Mouse (Mus musculus) brown adipose tissue, adult 24 weeks (tissue): Measurements from ENCODE around the gene Camta1. TPM values are rescaled to one million over a fixed set of nuclear protein-coding genes. Genes with fewer than 3 reads are reported as not detected.

Experiments used
- H3K27ac ChIP-seq: fragments of 200-500 bp; replicated peaks from 2 replicates; pipeline ENCODE4 v1.5.1; 2012; ENCODE audit warnings: low read depth, mild to moderate bottlenecking, low read length
- H3K4me1 ChIP-seq: fragments of 200-500 bp; 2 replicates; pipeline ENCODE4 v1.6.1; 2012; ENCODE audit warnings: low read length, mixed read lengths; ENCODE audit not compliant: control insufficient read depth, insufficient read depth, insufficient read length
- H3K4me3 ChIP-seq: fragments of 200-500 bp; 2 replicates; pipeline ENCODE4 v1.5.1; 2012; ENCODE audit warnings: low read depth, mild to moderate bottlenecking, low read length, moderate library complexity; ENCODE audit not compliant: insufficient read depth
- polyA plus RNA-seq: library from polyadenylated mRNA; stranded (reverse); fragments of >200 nt; gene quantifications from 2 replicates; pipeline ENCODE4 v1.2.4, GENCODE M21; 2012; ENCODE audit not compliant: missing spikeins, insufficient read depth, insufficient read length

The Camta1 gene
- polyA plus RNA-seq, 1 experiment = 56.8 TPM

DNA sequence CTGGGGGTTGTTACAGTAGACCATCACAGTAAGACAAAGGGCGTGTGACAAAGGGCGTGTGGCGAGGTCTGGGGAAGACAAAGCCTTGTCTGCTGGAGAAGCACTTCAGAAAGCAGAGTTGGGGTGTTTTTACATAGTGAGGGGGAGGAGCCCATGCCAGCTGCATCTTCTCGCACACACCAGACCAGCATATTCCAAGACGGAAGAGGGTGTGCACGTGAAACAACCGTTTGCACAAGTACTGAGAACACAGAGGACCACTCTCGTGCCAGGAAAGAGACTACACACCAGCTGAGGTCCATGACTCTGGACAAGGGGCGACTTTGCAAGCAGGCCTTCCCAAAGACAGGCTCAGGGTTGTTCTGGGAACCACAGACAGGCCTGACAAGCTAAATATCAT is 306.2 kb downstream of the Camta1 start:
- no peak overlapping the region for H3K4me3 ChIP-seq
- H3K27ac ChIP-seq = no peak overlapping the region
- no peaks in the 10 kb centered on the region for H3K4me1 ChIP-seq

- H3K4me1 ChIP-seq = no peaks in the 10 kb centered on the region
- no peak overlapping the region for H3K4me3 ChIP-seq
- H3K27ac ChIP-seq = no peak overlapping the region
These were observed 312.2 kb downstream of the Camta1 start for GRCm38 (mm10) chr4:151549523-151549922.

DNA sequence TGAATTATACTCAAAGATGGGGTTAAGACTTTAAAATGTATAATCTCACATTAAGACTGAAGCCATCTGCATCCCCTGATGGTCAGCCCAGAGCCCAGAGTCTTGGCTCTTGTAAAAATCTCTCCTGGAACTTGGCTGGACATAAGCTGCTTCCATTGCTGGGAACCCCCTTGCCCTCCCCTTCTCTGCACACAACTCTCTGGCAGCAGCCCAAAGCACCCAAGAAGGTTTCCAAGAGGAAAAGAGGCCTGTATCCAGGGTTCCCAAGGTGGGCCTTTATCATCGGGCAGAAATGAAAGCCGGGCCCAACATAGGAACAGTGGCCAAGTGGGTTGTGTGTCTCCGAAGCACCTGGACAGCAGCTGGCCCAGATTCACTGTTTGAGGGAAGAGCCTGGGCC is 316.2 kb downstream of the Camta1 start:
- H3K27ac ChIP-seq = no peak overlapping the region
- no peak overlapping the region for H3K4me3 ChIP-seq
- no peaks in the 10 kb centered on the region for H3K4me1 ChIP-seq

DNA sequence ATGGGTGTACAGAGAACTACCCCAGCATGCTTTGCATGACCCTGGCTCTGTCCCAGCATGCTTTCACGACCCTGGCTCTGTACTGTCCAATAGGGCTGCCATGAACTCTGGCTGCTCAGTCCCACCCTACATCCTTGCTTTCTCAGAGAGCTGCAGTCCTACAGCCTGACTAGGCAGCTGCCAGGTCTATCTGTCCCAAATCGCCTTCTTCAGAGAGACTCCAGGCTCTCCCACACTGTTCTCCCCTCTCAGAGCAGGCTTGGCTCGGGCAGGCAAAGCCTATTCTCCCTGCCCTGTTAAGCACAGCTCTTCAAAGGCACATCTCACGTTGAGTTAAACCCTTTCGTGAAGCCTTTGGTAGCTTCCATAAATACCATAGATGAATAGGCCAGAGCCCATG is 317.5 kb downstream of the Camta1 start:
- Histone ChIP-seq H3K27ac (no peak overlapping the region), H3K4me3 (no peak overlapping the region), H3K4me1 (no peaks in the 10 kb centered on the region)

DNA sequence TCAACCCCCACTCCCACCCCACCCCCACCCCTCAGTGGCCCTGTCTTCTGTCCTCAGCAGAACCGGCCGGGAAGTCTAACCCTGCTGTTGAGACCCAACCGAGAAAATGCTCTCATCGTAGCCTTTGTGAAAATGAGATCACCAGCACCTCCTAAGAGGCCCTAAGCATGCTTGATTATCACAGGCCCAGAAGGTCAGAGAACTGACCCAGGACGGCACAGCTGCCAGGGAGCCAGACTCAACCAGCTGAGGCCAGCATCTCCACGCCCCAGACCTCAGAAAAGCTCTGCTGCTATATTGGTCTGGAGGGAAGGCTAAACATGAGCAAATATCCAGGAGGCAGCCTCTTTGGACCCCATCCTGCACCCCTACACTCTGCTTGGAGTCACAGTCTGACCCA is 321.1 kb downstream of the Camta1 start:
- Histone ChIP-seq H3K4me1 (no peaks in the 10 kb centered on the region), H3K27ac (no peak overlapping the region), H3K4me3 (no peak overlapping the region)

- Histone ChIP-seq H3K27ac (no peak overlapping the region), H3K4me3 (no peak overlapping the region), H3K4me1 (no peaks in the 10 kb centered on the region)
These were observed 321.8 kb downstream of the Camta1 start for GRCm38 (mm10) chr4:151539881-151540280.

- Histone ChIP-seq H3K4me1 (no peaks in the 10 kb centered on the region), H3K27ac (no peak overlapping the region), H3K4me3 (no peak overlapping the region)
These were observed 322.5 kb downstream of the Camta1 start for GRCm38 (mm10) chr4:151539167-151539525.

GRCm38 (mm10) chr4:151538446-151539166 is 323.1 kb downstream of the Camta1 start:
- H3K27ac ChIP-seq = no peak overlapping the region
- no peak overlapping the region for H3K4me3 ChIP-seq
- no peaks in the 10 kb centered on the region for H3K4me1 ChIP-seq

GRCm38 (mm10) chr4:151535916-151536450 is 325.7 kb downstream of the Camta1 start:
- H3K27ac ChIP-seq = no peak overlapping the region
- H3K4me3 ChIP-seq = no peak overlapping the region
- no peaks in the 10 kb centered on the region for H3K4me1 ChIP-seq

DNA sequence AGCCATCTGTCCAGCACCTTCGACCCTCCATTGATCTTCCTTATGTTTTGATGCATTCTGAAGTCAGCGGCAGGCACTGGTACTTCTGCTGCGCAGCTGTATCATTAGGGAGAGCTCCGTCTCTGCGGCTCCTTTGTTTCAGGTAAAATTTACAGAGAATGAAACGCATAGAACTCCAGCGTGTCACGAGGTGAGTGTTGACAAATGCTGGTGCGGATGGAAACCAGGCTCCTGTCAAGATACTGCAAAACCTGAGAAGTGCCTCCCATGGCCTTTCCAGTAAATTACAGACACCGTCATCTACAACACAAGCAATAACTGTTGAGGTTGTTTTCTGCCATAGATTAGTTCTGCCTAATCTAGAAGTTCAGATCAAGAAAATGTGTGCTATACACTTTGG is 328.2 kb downstream of the Camta1 start:
- Histone ChIP-seq H3K27ac (no peak overlapping the region), H3K4me1 (no peaks in the 10 kb centered on the region), H3K4me3 (no peak overlapping the region)

- Histone ChIP-seq H3K4me3 (no peak overlapping the region), H3K27ac (no peak overlapping the region), H3K4me1 (no peaks in the 10 kb centered on the region)
These were observed 333.2 kb downstream of the Camta1 start for GRCm38 (mm10) chr4:151528436-151528835.

DNA sequence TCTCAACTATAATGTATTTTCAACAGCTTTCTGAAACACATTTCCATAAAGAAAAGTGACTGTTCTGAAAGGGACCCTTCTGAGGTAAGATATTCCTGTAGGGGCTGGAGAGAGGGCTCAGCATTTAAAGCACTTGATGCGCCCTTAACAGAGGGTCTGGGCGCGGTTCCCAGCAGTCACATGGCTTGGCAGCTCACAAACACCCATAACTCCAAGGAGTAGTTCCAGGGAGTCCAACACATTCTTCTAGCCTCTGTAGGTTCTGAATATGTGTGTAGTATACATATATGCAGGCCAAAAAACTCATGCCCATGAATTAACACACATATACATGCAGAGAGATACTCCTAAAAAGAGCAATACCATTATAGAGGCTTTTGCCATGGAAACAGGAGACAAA is 333.9 kb downstream of the Camta1 start:
- no peak overlapping the region for H3K27ac ChIP-seq
- no peak overlapping the region for H3K4me3 ChIP-seq
- no peaks in the 10 kb centered on the region for H3K4me1 ChIP-seq

- Histone ChIP-seq H3K4me3 (no peak overlapping the region), H3K4me1 (no peaks in the 10 kb centered on the region), H3K27ac (no peak overlapping the region)
These were observed 341.6 kb downstream of the Camta1 start for GRCm38 (mm10) chr4:151520103-151520502.

DNA sequence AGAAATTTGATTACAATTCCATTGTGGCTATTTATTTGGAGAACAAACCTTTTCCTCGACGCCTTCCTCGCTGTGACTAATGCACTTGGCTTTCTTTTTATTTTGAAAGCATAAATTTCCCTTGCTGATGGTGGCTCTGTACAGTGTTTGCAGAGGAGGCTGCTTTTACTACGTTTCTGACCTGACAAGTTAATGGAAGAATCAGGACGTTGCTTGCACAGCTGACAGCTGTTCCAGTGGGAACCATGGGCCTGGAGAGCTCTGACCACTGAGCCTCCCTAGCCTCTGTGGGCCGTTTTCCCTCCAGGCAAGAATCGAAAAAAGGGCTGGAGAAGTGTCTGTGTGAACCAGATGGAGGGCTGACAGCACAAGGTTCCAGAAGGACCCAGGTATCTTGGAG is 342.7 kb downstream of the Camta1 start:
- Histone ChIP-seq H3K27ac (no peak overlapping the region), H3K4me3 (no peak overlapping the region), H3K4me1 (no peaks in the 10 kb centered on the region)

DNA sequence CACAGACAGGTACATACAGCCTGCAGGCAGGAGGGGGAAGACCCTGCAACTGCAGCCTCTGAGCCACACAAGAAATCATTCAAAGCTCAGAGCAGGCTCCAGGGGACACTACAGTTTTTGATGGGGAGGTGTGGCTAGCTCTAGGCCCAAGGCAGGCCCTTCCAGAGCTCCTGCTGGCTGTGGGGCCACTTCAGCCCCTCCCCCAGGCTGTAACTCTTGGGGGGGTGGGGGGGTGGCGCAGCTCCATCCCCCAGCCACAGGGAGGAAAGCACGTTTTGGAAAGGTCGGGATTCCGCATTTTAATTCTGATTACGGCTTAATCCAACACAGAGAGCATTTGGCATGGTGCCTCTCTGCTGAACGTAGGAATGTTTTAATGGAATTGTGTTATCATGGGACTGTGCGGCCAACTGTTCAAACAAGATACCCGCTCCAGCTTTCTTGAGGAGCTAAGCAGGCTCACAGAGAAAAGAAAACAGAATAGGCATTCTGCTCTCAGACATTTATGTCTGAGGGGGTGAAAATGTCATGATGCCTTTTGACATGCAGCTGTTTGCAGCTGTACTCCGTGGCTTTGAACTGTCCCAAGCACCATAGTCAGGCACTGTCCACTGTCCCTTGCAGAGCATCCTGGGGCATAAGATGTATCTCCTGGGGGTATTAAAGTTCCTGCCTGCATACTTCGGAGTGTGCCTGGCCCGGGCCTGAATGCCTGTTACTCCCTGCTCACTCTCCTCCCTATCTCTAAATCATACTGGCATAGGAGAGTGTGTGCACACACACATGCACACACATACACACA is 344.5 kb downstream of the Camta1 start:
- no peaks in the 10 kb centered on the region for H3K4me1 ChIP-seq
- H3K4me3 ChIP-seq = no peak overlapping the region
- no peak overlapping the region for H3K27ac ChIP-seq

DNA sequence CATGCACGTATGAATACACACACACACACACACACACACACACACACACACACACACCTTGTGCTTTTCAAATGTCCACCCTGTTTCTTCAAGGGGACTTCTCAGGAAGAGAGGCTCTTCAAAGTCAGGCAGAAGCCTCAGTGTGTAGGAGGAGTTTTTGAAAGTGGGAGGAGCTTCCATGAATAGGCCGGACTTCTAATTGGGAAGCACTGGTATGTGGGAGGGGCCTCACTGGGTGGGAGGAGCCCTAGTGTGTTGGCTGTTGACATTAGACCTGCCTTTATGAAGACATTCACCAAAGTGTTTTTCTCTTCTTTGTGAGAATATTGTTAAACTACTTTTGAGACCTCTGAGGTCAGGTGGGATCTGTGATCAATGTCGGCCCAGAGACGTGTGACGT is 346.4 kb downstream of the Camta1 start:
- H3K4me1 ChIP-seq = no peaks in the 10 kb centered on the region
- no peak overlapping the region for H3K27ac ChIP-seq
- H3K4me3 ChIP-seq = no peak overlapping the region
